Mouse (Mus musculus) v-Abl transformed pro-B cells (cell line): ENCODE results near the gene Zyg11b.

Source experiments
- in situ Hi-C, 2 experiments: fragments of 400-800 bp; cut with MboI; formaldehyde crosslinking; loops; one replicate each; pipeline ENCODE4 v1.15.1; 2025; ENCODE audit not compliant: unreplicated experiment in 2 of 2

The Zyg11b gene

GRCm38 (mm10) chr4:108300670-108301373, at the start of gene Zyg11b:
Zyg11b (minus strand) TSS chr4:108301096.
- in situ Hi-C loops = loop anchor here in 1 of 2 experiments (25.0 kb wide), 1 partner anchor 1361 kb away; the partner anchor contains the start of gene Cdkn2c

- in situ Hi-C loops = loop anchor here (10.0 to 25.0 kb wide), 2 partner anchors 425 to 437 kb away; partner anchors contain the start of gene Zfyve9 (in 1 of the 2)
These were observed 49.1 kb upstream of the Zyg11b start for GRCm38 (mm10) chr4:108349836-108350547.

- in situ Hi-C loops = loop anchor here (10.0 to 25.0 kb wide), 2 partner anchors 426 to 438 kb away; partner anchors contain the start of gene Zfyve9 (in 1 of the 2)
These were observed 48.2 kb upstream of the Zyg11b start for GRCm38 (mm10) chr4:108349064-108349463.

GRCm38 (mm10) chr4:108348256-108348875, 47.5 kb upstream of the Zyg11b start:
- in situ Hi-C loops = loop anchor here (10.0 to 25.0 kb wide), 2 partner anchors 426 to 439 kb away; partner anchors contain the start of gene Zfyve9 (in 1 of the 2)

- in situ Hi-C loops = loop anchor here (10.0 to 25.0 kb wide), 2 partner anchors 428 to 440 kb away; partner anchors contain the start of gene Zfyve9 (in 1 of the 2)
These were observed 46.2 kb upstream of the Zyg11b start for GRCm38 (mm10) chr4:108347111-108347510.

- in situ Hi-C loops = loop anchor here (10.0 to 25.0 kb wide), 2 partner anchors 429 to 441 kb away; partner anchors contain the start of gene Zfyve9 (in 1 of the 2)
These were observed 44.9 kb upstream of the Zyg11b start for GRCm38 (mm10) chr4:108345826-108346225.

GRCm38 (mm10) chr4:108344631-108345083, 43.8 kb upstream of the Zyg11b start:
- in situ Hi-C loops = loop anchor here (10.0 to 25.0 kb wide), 2 partner anchors 430 to 443 kb away; partner anchors contain the start of gene Zfyve9 (in 1 of the 2)

GRCm38 (mm10) chr4:108339277-108339690, 38.4 kb upstream of the Zyg11b start:
- in situ Hi-C loops = loop anchor here (5.0 to 25.0 kb wide), 7 partner anchors 153 to 826 kb away; partner anchors contain the start of gene Zfyve9 (in 1 of the 2)

- in situ Hi-C loops = loop anchor here (5.0 to 25.0 kb wide), 7 partner anchors 153 to 826 kb away; partner anchors contain the start of gene Zfyve9 (in 1 of the 2)
These were observed 37.9 kb upstream of the Zyg11b start for GRCm38 (mm10) chr4:108338811-108339210.

GRCm38 (mm10) chr4:108338321-108338733, 37.4 kb upstream of the Zyg11b start:
- in situ Hi-C loops = loop anchor here (5.0 to 25.0 kb wide), 7 partner anchors 154 to 826 kb away; partner anchors contain the start of gene Zfyve9 (in 1 of the 2)

GRCm38 (mm10) chr4:108337817-108338216, 36.9 kb upstream of the Zyg11b start:
- in situ Hi-C loops = loop anchor here (5.0 to 25.0 kb wide), 7 partner anchors 154 to 827 kb away; partner anchors contain the start of gene Zfyve9 (in 1 of the 2)

GRCm38 (mm10) chr4:108336765-108337164, 35.9 kb upstream of the Zyg11b start:
- in situ Hi-C loops = loop anchor here (5.0 to 25.0 kb wide), 7 partner anchors 156 to 828 kb away; partner anchors contain the start of gene Zfyve9 (in 1 of the 2)

- in situ Hi-C loops = loop anchor here (5.0 to 25.0 kb wide), 7 partner anchors 157 to 829 kb away; partner anchors contain the start of gene Zfyve9 (in 1 of the 2)
These were observed 34.5 kb upstream of the Zyg11b start for GRCm38 (mm10) chr4:108335413-108335812.

- in situ Hi-C loops = loop anchor here (10.0 to 25.0 kb wide), 4 partner anchors 163 to 833 kb away; partner anchors contain the start of gene Zfyve9 (in 1 of the 2)
These were observed 31.1 kb upstream of the Zyg11b start for GRCm38 (mm10) chr4:108332041-108332440.

GRCm38 (mm10) chr4:108329840-108330239, 28.9 kb upstream of the Zyg11b start:
- in situ Hi-C loops = loop anchor here (10.0 to 25.0 kb wide), 6 partner anchors 165 to 835 kb away; partner anchors contain the start of gene Zfyve9 (in 1 of the 2)

- in situ Hi-C loops = loop anchor here (10.0 to 25.0 kb wide), 3 partner anchors 253 to 459 kb away; partner anchors contain the start of gene Zfyve9 (in 1 of the 2)
These were observed 27.0 kb upstream of the Zyg11b start, which contains the start of gene Coa7 for GRCm38 (mm10) chr4:108327730-108328484. Coa7 (plus strand) TSS chr4:108328140.

GRCm38 (mm10) chr4:108327071-108327579, 26.2 kb upstream of the Zyg11b start:
- in situ Hi-C loops = loop anchor here (10.0 to 25.0 kb wide), 3 partner anchors 252 to 460 kb away; partner anchors contain the start of gene Zfyve9 (in 1 of the 2)

- in situ Hi-C loops = loop anchor here (5.0 to 25.0 kb wide), 10 partner anchors 66 to 1339 kb away; partner anchors contain the start of gene Cdkn2c (in 1 of the 2)
These were observed 22.7 kb upstream of the Zyg11b start for GRCm38 (mm10) chr4:108323588-108323987.
